Mouse (Mus musculus) ES-Bruce4 (cell line): Measurements from ENCODE around the gene Fto. TPM values are rescaled to one million over a fixed set of nuclear protein-coding genes. Genes with fewer than 3 reads are reported as not detected.

Source experiments
- H3K27ac ChIP-seq: 2 replicates; pipeline ENCODE4 v1.5.1; 2012; ENCODE audit warnings: low read length, inconsistent platforms; ENCODE audit not compliant: insufficient read depth
- H3K27me3 ChIP-seq: 2 replicates; pipeline ENCODE4 v1.6.1; 2012; ENCODE audit warnings: mild to moderate bottlenecking, low read length, inconsistent platforms; ENCODE audit not compliant: control insufficient read depth, poor library complexity, insufficient read depth, severe bottlenecking
- H3K36me3 ChIP-seq: 2 replicates; pipeline ENCODE4 v1.6.1; 2012; ENCODE audit warnings: inconsistent platforms, mild to moderate bottlenecking, low read length, moderate library complexity; ENCODE audit not compliant: control insufficient read depth, poor library complexity, insufficient read depth, severe bottlenecking
- H3K4me1 ChIP-seq: one replicate; pipeline ENCODE4 v1.8.1; 2011; ENCODE audit warnings: low read length; ENCODE audit not compliant: control insufficient read depth, insufficient read depth
- H3K4me3 ChIP-seq: 2 replicates; pipeline ENCODE4 v1.5.1; 2011; ENCODE audit warnings: low read depth, mild to moderate bottlenecking, low read length
- H3K9ac ChIP-seq: 2 replicates; pipeline ENCODE4 v1.6.1; 2012; ENCODE audit warnings: low read depth, mild to moderate bottlenecking, inconsistent platforms; ENCODE audit not compliant: poor library complexity, severe bottlenecking
- H3K9me3 ChIP-seq: replicated peaks from 2 replicates; pipeline ENCODE4 v1.6.1; 2012; ENCODE audit warnings: mild to moderate bottlenecking, low read length, inconsistent platforms; ENCODE audit not compliant: control insufficient read depth, poor library complexity, insufficient read depth, severe bottlenecking
- CTCF ChIP-seq: IDR thresholded peaks from one replicate; pipeline ENCODE4 v1.8.1; 2011; ENCODE audit warnings: low read depth, low read length
- EP300 ChIP-seq: IDR thresholded peaks from 2 replicates; pipeline ENCODE4 v1.6.1; 2011; ENCODE audit warnings: low read depth, low read length; ENCODE audit not compliant: insufficient read depth
- POLR2A ChIP-seq: IDR thresholded peaks from one replicate; pipeline ENCODE4 v1.8.1; 2011; ENCODE audit warnings: low read length; ENCODE audit not compliant: insufficient read depth
- polyA plus RNA-seq: library from polyadenylated mRNA; stranded (reverse); fragments of >200 nt; gene quantifications from 2 replicates; pipeline ENCODE4 v1.2.4, GENCODE M21; 2011; ENCODE audit warnings: low read depth; ENCODE audit not compliant: missing spikeins, insufficient read depth, insufficient read length

The Fto gene
- polyA plus RNA-seq, 1 experiment, result 61.2 TPM

DNA sequence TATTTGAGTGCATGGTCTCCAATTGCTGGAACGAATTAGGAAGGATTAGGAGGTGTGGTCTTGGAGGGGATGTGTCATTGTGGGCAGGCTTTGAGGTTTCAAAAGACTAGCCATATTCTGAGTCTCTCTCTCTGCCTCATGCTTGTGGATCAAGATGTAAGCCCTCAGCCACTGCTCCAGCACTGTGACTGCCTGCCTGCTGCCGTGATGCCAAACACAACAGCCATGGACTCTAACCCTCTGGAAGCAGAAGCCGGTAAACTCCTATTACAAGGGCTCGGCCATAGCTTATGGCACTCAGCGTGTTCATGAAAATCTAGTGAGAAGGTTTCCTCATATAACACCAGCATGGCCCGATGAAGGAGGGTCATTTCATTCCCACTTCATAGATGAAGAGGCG, 36.5 kb downstream of the Fto start:
- TF ChIP-seq CTCF (no peak), POLR2A (no peak), EP300 (no peak)
- Histone ChIP-seq H3K9me3 (no peaks in the 10 kb centered on the region), H3K36me3 (no peaks in the 10 kb centered on the region), H3K9ac (no peak overlapping the region), H3K4me3 (no peak overlapping the region), H3K27me3 (no peaks in the 10 kb centered on the region), H3K27ac (no peak overlapping the region), H3K4me1 (no peaks in the 10 kb centered on the region)

DNA sequence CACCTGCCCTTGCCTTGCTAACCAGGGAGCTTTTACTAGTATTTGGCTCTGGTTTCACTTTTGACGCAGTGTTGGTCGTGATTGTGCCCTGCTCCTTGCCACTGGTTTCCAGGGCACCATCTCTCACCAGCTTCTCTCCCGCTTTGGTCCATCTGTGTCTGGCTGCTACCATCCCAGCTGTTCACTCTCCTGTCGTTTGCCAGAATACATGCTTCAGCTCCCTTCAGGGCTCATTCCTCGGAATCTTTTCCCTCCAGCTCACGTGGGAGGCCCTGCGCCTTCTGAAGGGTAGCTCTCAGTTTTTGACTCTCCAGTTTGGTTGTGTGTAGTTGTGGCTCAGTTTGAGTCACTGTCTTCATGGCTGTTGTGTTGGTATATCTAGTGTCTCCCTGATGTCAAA, 37.3 kb downstream of the Fto start:
- Histone ChIP-seq H3K27ac (no peak overlapping the region), H3K27me3 (no peaks in the 10 kb centered on the region), H3K9ac (no peak overlapping the region), H3K9me3 (no peaks in the 10 kb centered on the region), H3K4me1 (no peaks in the 10 kb centered on the region), H3K36me3 (no peaks in the 10 kb centered on the region), H3K4me3 (no peak overlapping the region)
- no peak for TF ChIP-seq CTCF
- TF ChIP-seq POLR2A, result no peak
- TF ChIP-seq EP300, result no peak

DNA sequence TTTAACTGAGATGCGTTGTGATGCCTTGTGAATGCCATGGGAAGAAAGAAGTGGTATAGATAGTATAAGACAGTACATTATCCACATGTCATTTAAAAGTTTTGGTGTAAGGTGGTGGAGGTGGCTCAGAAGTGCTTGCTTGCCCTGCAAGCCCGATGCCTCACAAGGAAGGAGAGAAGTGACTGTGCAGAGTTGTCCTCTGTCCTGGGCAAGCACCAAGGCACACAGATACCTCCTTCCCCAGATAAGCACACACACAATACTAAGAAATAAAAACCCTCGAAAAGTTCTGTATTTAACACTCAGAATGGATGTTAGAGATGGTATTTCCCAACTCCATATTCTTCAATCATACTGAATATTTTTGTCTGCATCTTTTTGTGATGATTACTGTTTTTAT, 39.3 kb downstream of the Fto start:
- Histone ChIP-seq H3K9me3 (no peaks in the 10 kb centered on the region), H3K9ac (no peak overlapping the region), H3K27me3 (no peaks in the 10 kb centered on the region), H3K36me3 (no peaks in the 10 kb centered on the region), H3K4me3 (no peak overlapping the region), H3K27ac (no peak overlapping the region), H3K4me1 (no peaks in the 10 kb centered on the region)
- TF ChIP-seq CTCF (no peak), EP300 (no peak), POLR2A (no peak)

DNA sequence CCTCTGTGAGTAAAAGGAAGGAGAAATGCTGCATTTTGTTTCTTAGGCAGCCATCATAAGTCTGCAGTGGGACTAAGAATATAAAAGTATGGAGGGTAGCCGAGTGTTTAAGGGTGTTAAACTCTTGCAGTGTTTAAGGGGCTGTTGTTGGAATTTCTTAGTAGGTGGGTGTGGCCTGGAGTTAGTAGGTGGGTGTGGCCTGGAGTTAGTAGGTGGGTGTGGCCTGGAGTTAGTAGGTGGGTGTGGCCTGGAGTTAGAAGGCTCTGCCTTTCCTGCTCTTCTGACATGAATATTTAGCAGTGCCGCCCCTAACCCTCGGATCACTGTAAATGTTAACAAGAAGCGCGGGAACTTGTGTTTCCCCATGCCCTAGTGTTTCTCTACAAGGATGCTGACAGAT, 39.7 kb downstream of the Fto start:
- Histone ChIP-seq H3K27me3 (no peaks in the 10 kb centered on the region), H3K36me3 (no peaks in the 10 kb centered on the region), H3K9ac (no peak overlapping the region), H3K4me1 (no peaks in the 10 kb centered on the region), H3K27ac (no peak overlapping the region), H3K9me3 (no peaks in the 10 kb centered on the region), H3K4me3 (no peak overlapping the region)
- TF ChIP-seq POLR2A (no peak), CTCF (no peak), EP300 (no peak)

DNA sequence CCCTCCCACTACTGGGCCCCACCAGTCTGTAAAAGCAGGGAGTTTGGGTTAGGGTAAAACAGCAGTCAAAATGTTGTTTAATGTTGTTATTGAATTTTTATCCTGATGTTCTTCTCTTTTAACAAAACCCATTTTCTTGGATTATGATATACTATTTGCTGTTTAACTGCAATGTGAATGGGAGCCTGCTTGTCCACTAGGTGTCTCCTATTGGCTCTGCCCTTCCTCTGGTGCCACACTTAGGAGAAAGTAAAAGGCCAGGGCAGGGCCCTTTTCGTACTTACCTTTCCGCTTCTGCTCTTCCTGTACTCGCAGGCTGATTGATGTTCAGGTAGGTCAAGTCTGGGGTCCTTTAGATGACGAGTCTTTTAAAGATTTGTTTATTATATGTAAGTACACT, 40.6 kb downstream of the Fto start:
- Histone ChIP-seq H3K27me3 (no peaks in the 10 kb centered on the region), H3K9ac (no peak overlapping the region), H3K36me3 (no peaks in the 10 kb centered on the region), H3K4me1 (no peaks in the 10 kb centered on the region), H3K27ac (no peak overlapping the region), H3K4me3 (no peak overlapping the region), H3K9me3 (no peaks in the 10 kb centered on the region)
- TF ChIP-seq EP300 (no peak), CTCF (no peak), POLR2A (no peak)

DNA sequence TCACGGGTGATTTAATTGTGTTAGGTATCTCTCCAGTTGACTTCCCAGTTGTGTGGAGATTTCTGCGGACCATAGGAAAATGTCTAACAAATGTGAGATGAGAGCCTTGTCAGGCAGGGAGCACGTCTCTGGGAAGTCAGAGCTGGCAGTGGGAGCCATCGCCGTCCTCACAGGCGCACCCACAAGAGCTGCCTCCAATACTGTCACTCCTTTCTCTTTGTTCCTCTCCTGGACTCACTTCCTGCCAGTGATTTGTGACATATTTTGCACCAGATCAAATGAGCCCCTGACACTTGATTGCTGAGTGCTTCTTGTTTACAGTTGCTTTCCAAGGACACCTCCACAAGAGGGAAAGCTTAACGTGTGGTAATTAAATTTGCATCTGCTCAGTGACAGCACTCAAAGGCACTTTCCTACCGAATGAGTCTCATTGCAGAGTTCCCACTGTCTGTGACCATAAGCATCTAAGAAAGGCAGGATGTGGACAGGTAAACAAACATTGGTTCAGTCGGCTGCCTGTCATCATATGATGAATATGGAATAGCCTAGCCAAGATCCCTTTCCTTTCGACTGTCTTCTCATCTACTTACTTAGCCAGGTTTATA, 42.1 kb downstream of the Fto start:
- H3K9me3 ChIP-seq, result no peaks in the 10 kb centered on the region
- H3K27me3 ChIP-seq, result no peaks in the 10 kb centered on the region
- H3K4me3 ChIP-seq, result no peak overlapping the region
- no peaks in the 10 kb centered on the region for H3K4me1 ChIP-seq
- H3K27ac ChIP-seq, result no peak overlapping the region
- H3K36me3 ChIP-seq, result no peaks in the 10 kb centered on the region
- no peak overlapping the region for H3K9ac ChIP-seq
- TF ChIP-seq CTCF (no peak), POLR2A (no peak), EP300 (no peak)
